Mouse (Mus musculus): ENCODE measurements around the gene Nup62.

The Nup62 gene

DNA sequence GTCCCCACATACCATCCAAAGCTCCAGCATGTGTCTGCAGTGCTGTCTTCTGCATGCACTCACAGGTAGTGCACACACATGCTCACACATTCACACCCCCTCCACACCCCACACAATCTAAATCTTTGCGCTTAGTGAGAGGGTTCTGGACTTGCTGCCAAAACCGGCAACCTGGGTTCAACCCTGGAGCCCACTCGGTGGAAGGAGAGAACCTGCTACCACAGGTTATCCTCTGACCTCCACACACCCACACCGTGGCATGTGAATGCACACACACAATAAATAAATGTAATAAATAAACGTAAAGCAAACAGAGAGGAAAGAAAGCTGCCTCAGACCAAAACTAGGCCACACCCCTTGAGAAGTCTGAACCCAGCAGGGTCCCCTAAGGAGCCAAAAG is 31.9 kb downstream of the Nup62 start:
- ATAC-seq (ENCODE audit: insufficient number of reproducible peaks, low FRiP score, low TSS enrichment): no peak

DNA sequence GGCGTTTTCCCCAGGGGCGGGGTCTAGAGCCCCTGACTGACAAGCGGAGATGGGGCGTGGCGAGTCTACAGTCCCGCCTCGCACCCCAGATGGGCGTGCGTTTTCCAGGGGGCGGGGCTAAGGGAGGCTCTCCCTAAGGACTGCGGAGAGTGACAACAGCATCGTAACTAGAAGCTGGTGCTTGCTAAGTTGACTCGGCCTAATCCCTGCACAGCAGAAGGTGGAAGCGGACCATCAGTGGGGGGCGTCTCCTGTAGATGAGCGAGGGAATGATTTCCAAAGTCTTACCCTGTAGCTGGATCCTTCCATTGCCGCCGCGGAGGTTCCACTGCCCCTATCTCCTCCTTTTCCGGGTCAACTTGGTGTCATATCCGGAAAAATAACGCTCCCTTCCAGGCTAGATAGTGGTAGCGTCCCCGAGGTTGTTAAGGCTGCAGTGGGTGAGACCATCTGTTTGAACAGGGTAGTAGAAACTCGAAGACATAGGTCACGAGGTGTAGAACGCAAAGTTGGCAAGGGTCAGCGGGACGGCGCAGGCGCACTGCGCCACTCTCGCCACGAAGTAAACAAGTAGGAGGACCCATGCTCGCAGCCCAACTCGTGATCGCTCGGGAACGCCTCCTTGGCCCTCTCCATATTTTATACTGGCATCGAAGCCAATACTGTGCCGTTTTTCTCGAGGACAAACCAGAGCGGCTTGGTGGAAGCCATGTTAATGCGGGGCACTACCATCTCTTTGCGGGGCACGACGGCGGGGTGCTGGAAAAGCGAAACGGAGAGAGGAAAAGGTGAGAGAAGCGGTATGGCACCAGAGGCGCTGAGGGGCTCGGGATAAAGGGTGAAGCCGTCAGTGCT is 32.9 kb downstream of the Nup62 start, which contains the start of the genes Akt1s1 and Tbc1d17:
Akt1s1 (plus strand) TSS at position 431 of the 855 bp plus-strand sequence.
Tbc1d17 (minus strand) TSS at position 519 of the 855 bp plus-strand sequence.
- peak; percentile 74 for ATAC-seq (ENCODE audit: insufficient number of reproducible peaks, low FRiP score, low TSS enrichment)

DNA sequence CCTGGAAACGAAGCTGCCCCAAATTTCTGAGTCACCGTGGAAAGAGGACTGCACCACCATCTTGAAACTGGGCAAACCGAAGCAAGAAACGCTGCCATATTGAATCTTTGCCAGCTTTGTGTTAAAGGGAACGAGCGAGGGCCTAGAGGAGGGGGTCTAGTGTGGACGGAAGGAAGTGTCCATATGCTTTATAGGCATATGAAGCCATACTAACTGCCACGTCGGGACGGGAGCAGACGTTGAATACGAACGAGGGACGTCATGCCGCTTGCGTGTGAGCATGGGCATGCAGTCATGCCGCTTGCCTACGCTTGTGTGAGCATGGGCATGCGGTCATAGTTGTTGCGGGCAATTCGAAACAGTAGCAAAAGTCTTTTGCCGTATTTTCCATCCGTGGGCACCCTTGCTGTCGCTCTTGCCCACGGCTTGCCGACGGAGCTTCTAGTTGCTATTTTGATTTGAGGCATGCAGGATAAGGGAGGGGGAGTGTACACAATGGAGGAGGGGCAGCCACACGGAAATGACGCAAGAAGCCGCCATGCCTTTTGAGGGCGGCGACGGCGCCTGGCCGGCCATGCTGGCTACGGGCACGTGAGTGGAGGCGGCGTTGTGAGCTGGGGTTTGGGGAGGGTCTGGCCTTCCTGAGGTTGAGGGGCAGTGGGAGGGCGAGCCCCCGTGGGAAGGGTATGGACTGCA is 33.7 kb downstream of the Nup62 start:
- peak; percentile 22; the same call in 1 of the 2 replicates for ATAC-seq (ENCODE audit: insufficient number of reproducible peaks, low FRiP score, low TSS enrichment)

DNA sequence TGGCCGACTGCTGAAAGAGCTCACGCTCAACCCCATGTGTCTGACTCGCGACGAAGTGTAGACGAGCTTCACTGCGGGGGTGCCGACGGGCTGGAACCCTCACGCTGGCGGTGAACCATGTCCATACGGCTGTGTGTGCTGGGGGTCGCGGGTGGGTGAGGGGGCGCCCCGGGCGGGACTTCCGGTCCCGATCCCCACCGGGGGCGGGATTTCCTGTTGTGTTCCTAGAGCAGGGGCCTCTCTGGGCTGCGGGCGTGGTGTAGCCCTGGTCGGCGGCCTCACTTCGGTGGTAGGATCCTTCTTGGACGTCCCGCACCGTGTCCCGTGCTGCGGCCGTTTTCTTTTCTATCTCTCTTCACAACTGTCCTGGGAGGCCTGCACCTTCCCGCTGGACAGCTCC is 34.3 kb downstream of the Nup62 start:
- ATAC-seq (ENCODE audit: insufficient number of reproducible peaks, low FRiP score, low TSS enrichment): no peak

- ATAC-seq (ENCODE audit: insufficient number of reproducible peaks, low FRiP score, low TSS enrichment): no peak
Observed at GRCm38 (mm10) chr7:44850789-44851624, 35.1 kb downstream of the Nup62 start.

- ATAC-seq (ENCODE audit: insufficient number of reproducible peaks, low FRiP score, low TSS enrichment): no peak
Observed at GRCm38 (mm10) chr7:44851625-44852234, 35.8 kb downstream of the Nup62 start.

GRCm38 (mm10) chr7:44852259-44853027 is 36.6 kb downstream of the Nup62 start:
- ATAC-seq (ENCODE audit: insufficient number of reproducible peaks, low FRiP score, low TSS enrichment): no peak

GRCm38 (mm10) chr7:44853065-44853464 is 37.2 kb downstream of the Nup62 start:
- ATAC-seq (ENCODE audit: insufficient number of reproducible peaks, low FRiP score, low TSS enrichment): no peak

- ATAC-seq (ENCODE audit: insufficient number of reproducible peaks, low FRiP score, low TSS enrichment): no peak
Observed at GRCm38 (mm10) chr7:44853596-44854355, 37.9 kb downstream of the Nup62 start.

DNA sequence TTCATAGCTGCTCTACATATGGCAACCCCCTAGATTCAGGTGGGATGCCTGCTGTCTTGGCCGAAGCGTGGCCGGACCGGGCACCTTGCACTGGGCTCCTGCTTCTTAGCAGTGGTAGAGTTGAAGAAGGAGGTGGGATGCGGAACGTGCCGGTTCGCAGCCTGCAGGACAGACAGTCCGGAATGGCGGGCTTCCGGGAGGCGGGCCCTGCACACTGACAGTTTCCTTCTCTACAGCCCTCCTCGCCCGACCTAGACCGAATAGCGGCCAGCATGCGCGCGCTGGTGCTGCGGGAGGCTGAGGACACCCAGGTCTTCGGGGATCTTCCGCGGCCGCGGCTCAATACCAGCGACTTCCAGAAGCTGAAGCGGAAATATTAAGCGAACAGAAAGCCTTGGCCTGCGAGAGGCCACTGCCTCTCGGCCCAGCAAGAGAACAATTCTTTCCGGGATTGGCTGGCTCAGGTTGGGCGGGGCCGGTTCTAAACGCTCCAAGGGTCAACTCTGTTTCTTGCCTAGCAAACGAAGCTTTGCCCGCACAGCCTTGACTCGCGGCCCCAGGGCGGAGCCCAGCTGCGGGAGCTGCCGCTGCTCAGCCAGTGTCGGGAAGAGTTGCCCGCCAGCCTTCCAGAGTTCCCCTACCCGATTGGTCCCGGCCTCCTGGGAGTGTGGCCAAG is 38.6 kb downstream of the Nup62 start:
- peak; percentile 41; the same call in 1 of the 2 replicates for ATAC-seq (ENCODE audit: insufficient number of reproducible peaks, low FRiP score, low TSS enrichment)

DNA sequence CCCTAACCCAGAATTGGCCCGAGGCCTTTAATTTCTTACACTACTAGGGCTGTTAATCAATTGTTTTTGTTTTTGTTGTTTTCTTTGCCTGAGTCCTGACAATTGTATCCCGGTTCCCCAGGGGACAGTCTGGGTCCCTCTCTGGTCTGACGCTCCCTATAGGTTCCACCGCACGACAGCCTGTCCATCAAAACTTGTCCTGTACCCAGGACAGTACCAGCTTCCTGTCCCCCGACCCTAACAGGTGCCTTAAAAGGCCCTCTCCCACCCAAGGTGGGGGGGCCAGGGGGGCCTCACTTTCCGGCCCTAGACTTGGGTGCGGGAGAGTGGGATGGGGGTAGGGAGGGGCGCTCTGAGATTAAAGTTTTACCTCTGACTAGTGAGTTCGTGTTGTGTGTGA is 39.1 kb downstream of the Nup62 start:
- no peak for ATAC-seq (ENCODE audit: insufficient number of reproducible peaks, low FRiP score, low TSS enrichment)

DNA sequence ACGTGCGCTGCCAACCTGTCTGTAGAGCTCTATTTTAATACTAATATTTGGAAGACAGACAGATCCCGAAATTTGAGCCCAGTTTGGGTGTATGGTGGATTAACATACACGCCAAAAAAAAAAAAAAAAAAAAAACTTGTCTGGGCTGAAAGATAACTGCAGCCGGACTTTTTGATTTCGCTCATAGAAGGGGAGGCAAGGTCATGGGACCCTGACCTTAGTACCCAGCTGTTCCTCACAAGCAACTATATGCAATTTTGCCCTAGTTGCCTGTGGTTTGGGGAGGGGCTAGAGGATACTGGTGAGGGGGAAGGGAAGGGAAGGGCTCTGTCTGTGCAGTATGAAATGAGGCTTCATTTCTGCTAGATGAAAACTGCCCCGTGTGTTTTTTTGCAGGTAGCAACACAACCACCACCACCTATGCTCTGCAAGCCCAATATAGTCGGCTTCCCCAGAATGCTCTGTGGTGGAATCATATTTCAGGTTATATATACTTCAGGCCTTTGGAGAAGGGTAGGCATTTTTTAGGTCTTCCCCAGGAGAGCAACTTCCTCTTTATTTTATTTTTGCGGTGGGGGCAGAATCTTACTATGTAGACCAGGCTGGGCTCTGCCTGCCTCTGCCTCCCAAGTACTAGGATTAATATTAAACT is 40.5 kb downstream of the Nup62 start:
- no peak for ATAC-seq (ENCODE audit: insufficient number of reproducible peaks, low FRiP score, low TSS enrichment)

- peak; percentile 6; the same call in 1 of the 2 replicates for ATAC-seq (ENCODE audit: insufficient number of reproducible peaks, low FRiP score, low TSS enrichment)
Observed at GRCm38 (mm10) chr7:44857042-44857552, 41.2 kb downstream of the Nup62 start, which contains the start of gene Pnkp. Gene Pnkp (plus strand): TSS chr7:44857139.

DNA sequence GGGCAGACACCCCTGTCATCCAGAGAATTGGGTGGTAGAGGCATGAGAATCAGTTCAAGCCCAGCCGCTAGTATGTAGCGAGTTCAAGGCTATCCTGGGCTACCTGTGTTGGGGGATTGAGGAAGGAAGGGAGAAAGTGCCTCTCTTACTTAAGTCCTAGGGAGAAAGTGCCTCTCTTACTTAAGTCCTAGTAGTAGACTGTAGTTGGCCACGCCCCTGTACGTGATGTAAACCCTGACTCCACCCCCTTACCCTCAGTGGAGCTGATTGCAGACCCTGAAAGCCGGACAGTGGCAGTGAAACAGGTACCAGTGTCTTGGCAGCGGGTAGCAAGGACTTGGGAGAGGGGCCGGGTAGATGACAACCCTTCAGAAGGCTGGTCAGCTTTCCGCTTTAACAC is 42.0 kb downstream of the Nup62 start:
- no peak for ATAC-seq (ENCODE audit: insufficient number of reproducible peaks, low FRiP score, low TSS enrichment)

DNA sequence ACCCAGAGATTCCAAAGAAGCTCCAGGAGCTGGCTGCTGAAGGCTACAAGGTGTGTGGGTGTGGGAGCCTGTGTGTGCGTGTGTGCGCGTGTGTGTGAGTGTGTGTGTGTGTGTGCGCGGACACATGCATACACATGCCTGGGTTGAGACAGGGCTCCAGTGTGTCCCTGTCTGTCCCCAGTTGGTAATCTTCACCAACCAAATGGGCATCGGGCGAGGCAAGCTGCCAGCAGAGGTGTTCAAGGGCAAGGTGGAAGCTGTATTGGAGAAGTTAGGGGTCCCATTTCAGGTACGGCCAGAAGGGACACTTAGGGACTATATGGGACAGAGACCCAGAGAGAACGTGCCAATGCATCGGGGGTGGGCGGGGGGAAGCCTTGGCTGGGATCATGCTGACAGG is 44.0 kb downstream of the Nup62 start:
- no peak for ATAC-seq (ENCODE audit: insufficient number of reproducible peaks, low FRiP score, low TSS enrichment)

DNA sequence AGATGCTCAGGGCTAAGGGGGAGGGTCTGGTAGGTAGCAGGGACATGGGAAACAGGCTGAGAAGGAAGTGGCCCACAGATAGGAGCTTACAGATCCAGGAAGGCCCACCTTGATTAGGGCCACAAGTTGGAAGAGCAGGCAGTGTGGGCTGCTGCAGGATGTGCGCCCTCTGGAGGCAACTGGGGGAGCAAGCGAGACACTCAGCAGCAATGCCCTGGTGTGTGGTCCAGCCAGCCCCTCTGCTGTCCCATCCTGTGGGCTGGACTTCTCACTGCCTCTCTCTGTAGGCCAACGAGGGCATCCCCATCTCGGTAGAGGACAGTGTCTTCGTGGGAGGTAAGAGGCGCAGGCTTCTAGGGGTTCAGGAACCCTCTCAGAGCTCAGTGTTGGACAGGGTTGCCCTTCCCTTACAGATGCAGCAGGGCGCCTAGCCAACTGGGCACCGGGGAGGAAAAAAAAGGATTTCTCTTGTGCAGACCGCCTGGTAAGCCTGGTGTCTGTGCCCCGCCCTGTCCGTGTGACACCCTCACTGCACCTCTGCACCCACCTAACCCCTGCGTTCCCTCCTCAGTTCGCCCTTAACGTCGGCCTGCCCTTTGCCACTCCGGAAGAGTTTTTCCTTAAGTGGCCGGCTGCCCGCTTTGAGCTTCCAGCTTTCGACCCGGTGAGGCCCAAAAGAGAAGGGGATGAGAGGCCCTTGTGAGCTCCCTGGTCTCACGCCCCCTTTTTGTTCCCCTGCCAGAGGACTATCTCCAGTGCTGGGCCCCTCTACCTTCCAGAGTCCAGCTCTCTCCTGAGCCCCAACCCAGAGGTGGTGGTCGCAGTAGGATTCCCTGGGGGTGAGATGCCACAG is 44.9 kb downstream of the Nup62 start:
- ATAC-seq (ENCODE audit: insufficient number of reproducible peaks, low FRiP score, low TSS enrichment): no peak

All from cerebellum, adult (tissue).